Mouse (Mus musculus) hindbrain, embryonic 15.5 days (tissue): Measurements from ENCODE around the gene Slc45a2. TPM values are rescaled to one million over a fixed set of nuclear protein-coding genes. Genes with fewer than 3 reads are reported as not detected.
"Not testable (repeated sequence)": the region's sequence is repeated elsewhere in the genome, so short reads cannot be mapped to it uniquely, and the experiment has no call there.

ENCODE experiments used
- ATAC-seq: fragments of 200-750 bp; cut with Nextera tagmentation; 2 replicates; pipeline ENCODE4 v1.8.0; 2017; ENCODE audit warnings: low read depth, moderate number of reproducible peaks, moderate TSS enrichment; ENCODE audit not compliant: low FRiP score
- H3K27ac ChIP-seq: fragments of 300-500 bp; sonication (generic); replicated peaks from 2 replicates; pipeline ENCODE4 v1.5.1; 2015; ENCODE audit warnings: mild to moderate bottlenecking, inconsistent platforms
- H3K27me3 ChIP-seq: fragments of 300-500 bp; sonication (generic); 2 replicates; pipeline ENCODE4 v1.6.1; 2015; ENCODE audit warnings: control low read depth, inconsistent platforms
- H3K36me3 ChIP-seq: fragments of 300-500 bp; sonication (generic); 2 replicates; pipeline ENCODE4 v1.6.1; 2015; ENCODE audit warnings: control low read depth, inconsistent platforms
- H3K4me1 ChIP-seq: fragments of 300-500 bp; sonication (generic); replicated peaks from 2 replicates; pipeline ENCODE4 v1.6.1; 2015; ENCODE audit warnings: control low read depth, inconsistent platforms
- H3K4me2 ChIP-seq: fragments of 300-500 bp; sonication (generic); 2 replicates; pipeline ENCODE4 v1.6.1; 2015; ENCODE audit warnings: moderate library complexity, mild to moderate bottlenecking, inconsistent platforms
- H3K4me3 ChIP-seq: fragments of 300-500 bp; sonication (generic); 2 replicates; pipeline ENCODE4 v1.5.1; 2015; ENCODE audit warnings: mild to moderate bottlenecking, inconsistent platforms
- H3K9ac ChIP-seq: fragments of 300-500 bp; sonication (generic); 2 replicates; pipeline ENCODE4 v1.6.1; 2015; ENCODE audit warnings: inconsistent platforms
- H3K9me3 ChIP-seq: fragments of 300-500 bp; sonication (generic); 2 replicates; pipeline ENCODE4 v1.6.1; 2016; ENCODE audit warnings: control low read depth, inconsistent platforms
- WGBS: fragments of 180-500 bp; shearing (Covaris S2); methylation state at CpG from one replicate; pipeline ENCODE4 v1.1.7; 2015; 5-methylcytosine and 5-hydroxymethylcytosine counted together
- polyA plus RNA-seq: library from polyadenylated mRNA; unstranded; fragments of >200 nt; fragmentation: Nextera tagmentation; extraction: Ambion mirVana; gene quantifications from 2 replicates; pipeline ENCODE4 v1.2.1, GENCODE M21; 2015

The Slc45a2 gene
- polyA plus RNA-seq, 1 experiment from 2014 or later, result 0.14 TPM

- 89% methylated on average over 5 of the region's 5 CpGs for WGBS
- H3K4me1 ChIP-seq, result no peaks in the 10 kb centered on the region
- ATAC-seq, result no peak
These were observed 29.7 kb upstream of the Slc45a2 start for GRCm38 (mm10) chr15:10970777-10971176.

GRCm38 (mm10) chr15:10977151-10977550 lies 23.4 kb upstream of the Slc45a2 start:
- no peak overlapping the region for H3K27ac ChIP-seq
- no peak overlapping the region for H3K9ac ChIP-seq
- no peak overlapping the region for H3K4me2 ChIP-seq
- H3K4me1 ChIP-seq, result peaks cover 6% of the 10 kb centered on the region
- no peaks in the 10 kb centered on the region for H3K36me3 ChIP-seq
- H3K9me3 ChIP-seq, result no peaks in the 10 kb centered on the region
- H3K4me3 ChIP-seq, result no peak overlapping the region
- H3K27me3 ChIP-seq, result no peaks in the 10 kb centered on the region
- ATAC-seq, result no peak

More at GRCm38 (mm10) chr15:10970777-10971176, 29.7 kb upstream of the Slc45a2 start:
- Histone ChIP-seq H3K36me3 (no peaks in the 10 kb centered on the region), H3K4me2 (no peak overlapping the region), H3K9ac (no peak overlapping the region), H3K27me3 (no peaks in the 10 kb centered on the region), H3K27ac (no peak overlapping the region), H3K4me3 (no peak overlapping the region), H3K9me3 (no peaks in the 10 kb centered on the region)

- Histone ChIP-seq H3K9me3 (no peaks in the 10 kb centered on the region), H3K9ac (no peak overlapping the region; the same call in 1 of the 2 replicates), H3K4me1 (peaks cover 14% of the 10 kb centered on the region), H3K27ac (no peak overlapping the region), H3K36me3 (no peaks in the 10 kb centered on the region), H3K4me3 (no peak overlapping the region), H3K4me2 (peak overlapping the region; percentile 76), H3K27me3 (no peaks in the 10 kb centered on the region)
- WGBS, result 62% methylated on average over 2 of the region's 2 CpGs
- ATAC-seq, result no peak
These were observed 19.8 kb upstream of the Slc45a2 start for GRCm38 (mm10) chr15:10980712-10981111.

- WGBS, result under 1% methylated on average over 52 of the region's 52 CpGs
- peaks cover 14% of the 10 kb centered on the region for H3K4me1 ChIP-seq
- ATAC-seq, result peak; percentile 100
- no peaks in the 10 kb centered on the region for H3K36me3 ChIP-seq
- H3K9me3 ChIP-seq, result no peaks in the 10 kb centered on the region
- peak within 1 kb of the TSS; percentile 76 for H3K4me2 ChIP-seq
- H3K4me3 ChIP-seq, result peak within 1 kb of the TSS; percentile 84
- H3K27me3 ChIP-seq, result no peaks in the 10 kb centered on the region
- H3K27ac ChIP-seq, result peak within 1 kb of the TSS; percentile 97
- H3K9ac ChIP-seq, result peak within 1 kb of the TSS; percentile 76
These were observed 19.0 kb upstream of the Slc45a2 start, which contains the start of gene Amacr for GRCm38 (mm10) chr15:10981377-10982063. Gene Amacr, plus strand, starts transcription at chr15:10981756.

- Histone ChIP-seq H3K9ac (peak overlapping the region; percentile 76), H3K4me1 (peaks cover 14% of the 10 kb centered on the region), H3K27ac (peak overlapping the region; percentile 97), H3K27me3 (no peaks in the 10 kb centered on the region), H3K9me3 (no peaks in the 10 kb centered on the region), H3K4me3 (peak overlapping the region; percentile 84), H3K36me3 (no peaks in the 10 kb centered on the region), H3K4me2 (peak overlapping the region; percentile 76)
- peak; percentile 24; the same call in 1 of the 2 replicates for ATAC-seq
- WGBS, result 6% methylated on average over 6 of the region's 6 CpGs
These were observed 18.5 kb upstream of the Slc45a2 start for GRCm38 (mm10) chr15:10982064-10982435.

- ATAC-seq, result no peak
- Histone ChIP-seq H3K9ac (no peak overlapping the region), H3K4me3 (no peak overlapping the region), H3K27ac (no peak overlapping the region), H3K27me3 (no peaks in the 10 kb centered on the region), H3K4me1 (peaks cover 14% of the 10 kb centered on the region), H3K36me3 (peaks cover 7% of the 10 kb centered on the region; the same call in 1 of the 2 replicates), H3K4me2 (no peak overlapping the region), H3K9me3 (no peaks in the 10 kb centered on the region)
- WGBS, result 86% methylated on average over 6 of the region's 6 CpGs
These were observed 14.8 kb upstream of the Slc45a2 start for GRCm38 (mm10) chr15:10985756-10986155.

- H3K27me3 ChIP-seq, ATAC-seq: not testable (repeated sequence)
- WGBS, result 76% methylated on average over 2 of the region's 2 CpGs
These were observed 14.0 kb upstream of the Slc45a2 start for GRCm38 (mm10) chr15:10986477-10986876.

GRCm38 (mm10) chr15:10990411-10990810 lies 10.1 kb upstream of the Slc45a2 start:
- no peak for ATAC-seq
- 73% methylated on average over 2 of the region's 2 CpGs for WGBS
- no peak overlapping the region for H3K4me3 ChIP-seq

More at GRCm38 (mm10) chr15:10986477-10986876, 14.0 kb upstream of the Slc45a2 start:
- H3K36me3 ChIP-seq, H3K9ac ChIP-seq, H3K27ac ChIP-seq, H3K4me1 ChIP-seq, H3K4me2 ChIP-seq, H3K4me3 ChIP-seq, H3K9me3 ChIP-seq: not testable (repeated sequence)

GRCm38 (mm10) chr15:10991566-10991965 lies 9.0 kb upstream of the Slc45a2 start:
- ATAC-seq, result no peak
- no peak overlapping the region for H3K4me2 ChIP-seq
- no peak overlapping the region for H3K4me3 ChIP-seq
- no peaks in the 10 kb centered on the region for H3K4me1 ChIP-seq
- H3K27me3 ChIP-seq, result no peaks in the 10 kb centered on the region
- H3K36me3 ChIP-seq, result peaks cover 7% of the 10 kb centered on the region; the same call in 1 of the 2 replicates
- WGBS, result 93% methylated on average over 1 of the region's 1 CpGs
- H3K9ac ChIP-seq, result no peak overlapping the region
- H3K27ac ChIP-seq, result no peak overlapping the region
- no peaks in the 10 kb centered on the region for H3K9me3 ChIP-seq

More at GRCm38 (mm10) chr15:10990411-10990810, 10.1 kb upstream of the Slc45a2 start:
- Histone ChIP-seq H3K4me2 (no peak overlapping the region), H3K9ac (no peak overlapping the region), H3K36me3 (peaks cover 7% of the 10 kb centered on the region; the same call in 1 of the 2 replicates), H3K4me1 (no peaks in the 10 kb centered on the region), H3K27ac (no peak overlapping the region), H3K27me3 (no peaks in the 10 kb centered on the region), H3K9me3 (no peaks in the 10 kb centered on the region)

- H3K9me3 ChIP-seq, result no peaks in the 10 kb centered on the region
- H3K4me2 ChIP-seq, result peak overlapping the region; percentile 21; the same call in 1 of the 2 replicates
- H3K36me3 ChIP-seq, result no peaks in the 10 kb centered on the region
- no peaks in the 10 kb centered on the region for H3K4me1 ChIP-seq
- no peak overlapping the region for H3K4me3 ChIP-seq
- H3K27me3 ChIP-seq, result no peaks in the 10 kb centered on the region
- no peak overlapping the region for H3K9ac ChIP-seq
- WGBS, result 55% methylated on average over 5 of the region's 5 CpGs
- ATAC-seq, result peak; percentile 68; the same call in 1 of the 2 replicates
- H3K27ac ChIP-seq, result no peak overlapping the region
These were observed 689 bp upstream of the Slc45a2 start for GRCm38 (mm10) chr15:10999832-11000231.

GRCm38 (mm10) chr15:11003791-11004190 lies 3.3 kb downstream of the Slc45a2 start:
- no peak overlapping the region for H3K27ac ChIP-seq
- 90% methylated on average over 4 of the region's 4 CpGs for WGBS
- H3K4me2 ChIP-seq, result no peak overlapping the region
- no peaks in the 10 kb centered on the region for H3K9me3 ChIP-seq
- H3K36me3 ChIP-seq, result no peaks in the 10 kb centered on the region
- H3K27me3 ChIP-seq, result no peaks in the 10 kb centered on the region
- H3K4me3 ChIP-seq, result no peak overlapping the region
- no peak for ATAC-seq
- H3K9ac ChIP-seq, result no peak overlapping the region
- H3K4me1 ChIP-seq, result no peaks in the 10 kb centered on the region

- no peak for ATAC-seq
- 88% methylated on average over 6 of the region's 6 CpGs for WGBS
These were observed 4.1 kb downstream of the Slc45a2 start for GRCm38 (mm10) chr15:11004646-11005045.

More at GRCm38 (mm10) chr15:11004646-11005045, 4.1 kb downstream of the Slc45a2 start:
- Histone ChIP-seq H3K4me3 (no peak overlapping the region), H3K36me3 (no peaks in the 10 kb centered on the region), H3K9ac (no peak overlapping the region), H3K4me1 (no peaks in the 10 kb centered on the region), H3K9me3 (no peaks in the 10 kb centered on the region), H3K27ac (no peak overlapping the region), H3K4me2 (no peak overlapping the region), H3K27me3 (no peaks in the 10 kb centered on the region)
